Mouse (Mus musculus) spleen, postnatal 36 days (tissue): ENCODE results near the gene Klk6.

Experiments
- DNase-seq, 2 experiments: peaks; one replicate each; pipeline ENCODE4 v3.0.0; 2022; ENCODE audit warnings: low spot score in 2 of 2, mixed read lengths in 1 of 2

Klk6 gene

DNA sequence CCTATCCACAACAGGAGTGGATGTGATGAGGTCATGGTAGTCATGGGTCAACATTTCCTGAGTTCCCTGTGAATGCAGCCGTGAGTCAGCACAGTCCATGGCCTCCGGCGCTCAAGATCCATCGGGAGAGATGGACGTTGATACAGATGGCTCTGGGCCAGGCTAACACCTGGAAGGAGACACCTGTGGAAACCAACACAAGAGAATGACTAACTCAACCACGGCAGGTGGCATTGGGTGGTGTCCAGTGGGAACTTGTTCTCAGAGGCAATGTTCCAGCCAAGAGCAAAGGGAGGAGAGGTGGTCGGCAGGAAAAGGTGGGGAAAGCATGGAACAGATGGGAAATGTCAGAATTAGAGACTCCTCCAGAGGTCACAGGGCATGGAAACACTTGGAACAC is 2.7 kb upstream of the Klk6 start:
- DNase-seq, result no peak

DNA sequence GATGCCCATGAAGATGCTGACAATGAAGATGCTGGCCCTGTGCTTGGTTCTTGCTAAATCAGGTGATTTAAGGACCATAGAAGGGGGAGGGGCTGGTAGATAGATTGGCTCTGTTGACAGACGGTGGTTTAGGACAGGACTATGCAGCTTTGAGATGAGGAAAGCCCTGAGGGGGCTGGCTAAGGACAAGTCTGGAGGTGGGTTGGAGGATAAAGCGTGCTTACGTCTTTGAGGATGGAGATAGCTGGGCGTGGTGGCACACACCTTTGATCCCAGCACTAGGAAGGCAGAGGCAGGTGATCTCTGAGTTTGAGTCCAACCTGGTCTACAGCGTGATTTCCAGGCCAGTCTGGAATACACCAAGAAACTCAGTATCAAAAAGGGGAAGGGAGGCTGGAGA is 1.8 kb downstream of the Klk6 start:
- no peak for DNase-seq

DNA sequence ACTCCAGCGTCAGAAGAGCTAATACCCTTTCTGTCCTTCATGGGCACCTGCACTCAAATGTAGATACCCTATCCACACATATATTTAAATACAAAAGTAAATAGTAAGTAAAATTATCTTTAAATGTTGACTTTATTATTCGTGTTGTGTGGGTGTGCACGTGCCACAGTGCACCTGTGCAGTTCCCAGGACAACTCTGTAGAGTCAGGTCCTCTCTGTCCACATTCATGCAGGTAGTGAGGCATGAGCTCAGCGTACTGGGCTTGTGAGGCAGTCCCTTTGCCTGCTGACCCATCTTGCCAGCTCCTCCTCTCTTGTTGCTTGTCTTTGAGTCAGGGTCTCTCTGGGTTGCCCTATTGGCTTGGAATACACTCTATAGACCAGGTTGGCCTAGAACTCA is 3.4 kb downstream of the Klk6 start:
- no peak for DNase-seq

DNA sequence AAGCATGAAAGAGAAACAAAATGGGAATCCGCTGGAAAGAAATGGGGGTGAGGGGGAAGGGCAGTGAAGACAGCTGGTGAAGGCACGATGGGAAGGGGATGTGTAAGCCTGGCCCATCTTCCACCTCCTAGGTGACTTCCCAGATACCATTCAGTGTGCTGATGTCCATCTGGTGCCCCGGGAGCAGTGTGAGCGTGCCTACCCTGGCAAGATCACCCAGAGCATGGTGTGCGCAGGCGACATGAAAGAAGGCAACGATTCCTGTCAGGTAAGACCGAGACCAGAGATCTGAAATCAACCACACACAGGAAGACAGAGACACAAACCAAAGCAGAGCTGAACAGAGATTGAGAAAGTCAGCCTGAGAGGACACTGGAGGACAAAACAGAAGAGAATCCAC is 4.7 kb downstream of the Klk6 start:
- no peak for DNase-seq

DNA sequence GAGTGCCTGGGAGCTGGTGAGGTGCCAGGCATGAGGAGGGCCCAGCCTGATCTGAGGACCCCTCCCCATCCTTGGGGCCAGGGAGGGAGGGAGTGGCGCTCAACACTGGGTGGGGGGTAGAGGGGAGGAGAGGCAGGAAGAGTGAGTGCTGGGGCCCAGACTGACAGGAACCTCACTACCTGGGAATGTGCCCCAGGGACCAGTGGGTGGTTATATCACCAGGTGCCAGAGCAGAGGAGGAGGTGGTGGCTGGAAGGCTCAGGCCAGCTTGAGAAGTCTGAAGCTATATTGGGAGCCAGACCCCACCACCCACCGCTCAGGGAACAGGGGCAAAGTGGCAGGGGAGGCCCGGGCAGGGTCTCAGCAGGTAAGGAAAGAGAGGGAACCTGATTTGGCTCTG is 17.4 kb downstream of the Klk6 start, which contains the start of gene Klk5:
Klk5 (plus strand) TSS at position 271 of the 400 bp plus-strand sequence.
- DNase-seq, result no peak

DNA sequence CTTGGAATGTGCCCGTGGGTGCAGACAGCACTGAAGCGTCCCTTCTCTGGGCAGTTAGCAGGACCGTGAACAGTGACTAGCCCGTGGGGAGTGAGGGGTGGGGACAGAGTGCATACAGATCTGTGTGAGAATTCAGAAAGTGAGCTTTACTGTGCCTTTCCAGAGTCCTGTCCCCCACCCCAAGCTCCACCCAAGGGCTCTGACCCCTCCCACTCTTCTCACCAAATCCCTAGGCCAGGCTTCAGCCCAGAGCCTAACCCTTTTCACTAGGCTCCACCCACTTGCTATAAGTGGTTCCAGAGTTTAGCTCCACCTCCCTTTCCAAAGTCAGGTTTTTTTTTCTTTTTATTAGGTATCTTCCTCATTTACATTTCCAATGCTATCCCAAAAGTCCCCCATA is 19.5 kb downstream of the Klk6 start:
- no peak for DNase-seq

DNA sequence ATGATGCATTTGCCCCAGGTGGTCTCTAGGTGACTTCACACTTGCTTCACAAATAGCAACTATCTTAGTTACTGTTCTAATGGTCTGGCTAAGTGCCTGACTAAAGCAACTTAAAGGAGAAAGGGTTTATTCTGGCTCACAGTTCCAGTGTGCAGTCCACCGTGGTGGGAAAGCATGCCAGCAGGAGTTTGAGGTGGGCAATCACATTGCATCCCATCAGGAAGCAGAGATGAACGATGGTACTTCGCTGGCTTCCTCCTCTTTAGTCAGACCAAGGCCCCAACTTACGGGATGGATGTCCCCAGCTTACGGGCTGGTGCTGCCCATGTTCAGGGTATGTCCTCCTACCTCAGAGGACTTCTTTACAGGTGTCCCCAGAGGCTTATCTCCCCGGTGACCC is 27.3 kb downstream of the Klk6 start:
- no peak for DNase-seq

DNA sequence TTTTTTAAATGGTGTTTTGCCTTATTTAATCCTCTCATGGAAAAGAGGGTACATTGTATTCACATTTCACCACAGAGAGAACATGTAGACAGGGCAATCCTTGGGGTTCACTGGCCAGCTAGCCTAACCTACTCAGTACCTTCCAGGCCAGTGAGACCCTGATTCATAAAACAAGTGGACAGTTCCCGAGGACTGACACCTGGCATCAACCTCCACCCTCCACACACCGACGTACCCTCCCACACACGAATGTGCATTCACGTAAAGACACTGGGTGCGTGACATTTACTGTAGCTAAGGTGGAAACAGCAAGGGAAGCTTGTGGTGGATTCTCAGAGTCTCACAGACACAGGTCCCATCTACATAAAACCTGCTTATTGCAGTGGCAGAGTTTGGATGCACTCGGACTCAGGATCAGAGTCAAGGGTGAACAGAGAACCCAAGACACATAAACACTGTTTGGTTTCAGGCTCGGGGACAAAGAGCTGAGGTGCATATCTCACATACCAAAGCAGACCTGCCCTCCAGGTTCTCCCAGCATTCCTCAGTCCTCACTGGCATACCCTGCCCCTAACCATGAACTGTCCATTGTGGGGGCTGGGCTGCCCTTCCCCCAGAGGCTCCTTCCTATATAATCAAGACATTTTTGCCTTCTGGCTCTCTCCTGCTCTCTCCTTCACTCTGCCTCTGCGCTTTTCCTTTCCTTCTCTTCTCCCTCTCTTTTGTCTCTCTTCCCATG is 30.5 kb downstream of the Klk6 start:
- no peak for DNase-seq

DNA sequence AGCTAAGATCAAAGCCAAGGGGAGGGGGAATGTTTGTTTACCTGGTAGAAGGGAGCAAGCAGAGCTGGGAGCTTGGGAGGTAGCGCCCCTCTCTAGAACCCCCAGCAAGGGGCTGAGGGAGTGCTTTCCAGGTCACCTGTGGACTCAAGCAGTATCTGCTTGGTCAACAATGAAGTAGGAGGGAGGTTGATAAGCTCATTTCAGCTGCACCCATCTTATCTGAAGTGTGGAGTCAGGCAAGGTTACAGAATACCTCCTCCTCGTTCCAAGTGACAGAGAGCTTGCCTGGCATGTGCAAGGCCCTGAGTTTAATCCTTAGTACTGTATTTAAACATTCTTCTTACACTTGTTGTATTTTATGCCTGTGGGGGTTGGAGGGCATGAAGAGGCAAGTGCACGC is 31.4 kb downstream of the Klk6 start:
- no peak for DNase-seq

DNA sequence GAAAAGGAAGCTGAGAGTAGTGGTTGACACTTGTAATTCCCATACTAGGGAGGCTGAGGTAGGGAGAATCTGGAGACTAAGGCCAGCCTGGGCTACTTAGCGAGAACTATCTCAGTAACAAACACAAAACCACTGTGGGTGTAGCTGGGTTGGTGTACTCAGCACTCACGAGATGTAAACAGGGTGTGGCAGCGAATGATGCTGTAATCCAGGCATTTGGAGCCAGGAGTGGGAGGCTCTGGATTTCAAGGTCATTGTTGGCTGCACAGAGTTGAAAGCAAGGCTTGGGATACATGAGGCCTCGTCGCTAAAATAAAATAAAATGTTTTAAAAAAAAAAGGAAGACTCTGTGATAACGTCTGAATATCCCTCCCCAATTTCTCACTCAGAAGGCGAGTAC is 32.0 kb downstream of the Klk6 start:
- no peak for DNase-seq

DNA sequence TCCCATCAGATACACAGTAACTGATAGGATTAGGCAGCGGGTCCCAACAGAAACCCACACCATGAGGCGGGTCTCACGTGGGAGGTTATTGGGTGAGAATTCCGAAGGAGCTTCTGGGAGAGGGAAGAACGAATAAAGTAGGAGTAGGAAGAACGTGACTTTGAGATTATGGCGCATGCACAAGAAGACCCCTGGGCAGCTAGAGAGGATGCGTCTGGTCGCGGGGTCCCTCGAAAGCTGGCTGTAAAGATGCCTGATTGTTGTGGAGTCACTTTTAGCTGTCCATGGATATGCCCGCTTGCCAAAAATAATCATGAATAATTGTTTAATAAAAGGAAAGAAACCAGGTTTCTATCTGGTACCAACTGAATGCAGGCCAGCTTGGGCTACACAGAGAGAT is 33.2 kb downstream of the Klk6 start:
- DNase-seq, result no peak

DNA sequence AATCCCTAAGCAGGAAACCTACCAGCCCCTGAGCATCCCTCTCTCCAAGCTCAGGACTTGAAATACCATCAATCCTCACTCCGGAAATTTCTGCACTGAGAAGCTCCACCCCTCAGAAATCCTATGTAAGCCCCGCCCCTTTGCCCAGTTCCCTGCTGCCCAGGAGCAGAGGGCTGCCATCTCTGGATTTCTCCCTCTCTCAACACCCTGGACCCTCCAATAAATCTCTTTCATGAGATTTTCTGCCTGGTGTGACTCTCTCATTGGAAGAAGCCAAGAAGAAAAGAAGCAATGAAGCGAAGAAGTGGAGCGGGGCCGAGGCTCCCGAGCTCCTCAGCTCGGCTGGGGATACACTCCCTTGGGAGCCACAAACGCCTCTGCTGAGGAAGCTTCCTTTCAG is 36.1 kb downstream of the Klk6 start:
- no peak for DNase-seq

DNA sequence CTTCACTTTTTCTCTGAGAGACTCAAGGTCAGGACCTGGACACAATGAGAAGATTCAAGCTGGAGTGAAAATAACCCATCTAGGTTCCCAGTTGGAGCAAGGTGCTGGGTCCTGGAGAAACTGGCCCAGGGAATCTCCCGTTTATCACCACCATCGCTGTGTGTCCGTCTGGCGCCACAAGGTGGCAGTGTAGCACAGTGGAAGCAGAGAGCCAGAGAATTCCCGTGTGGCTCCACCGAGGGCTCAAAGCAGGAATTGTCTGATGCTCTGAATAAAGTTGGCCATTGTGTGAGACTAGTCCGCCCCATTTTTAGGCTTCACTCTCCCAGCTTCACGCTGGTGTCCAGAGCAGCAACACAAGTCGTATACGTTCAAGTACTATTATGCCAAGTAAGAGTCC is 48.9 kb downstream of the Klk6 start:
- DNase-seq, result no peak

DNA sequence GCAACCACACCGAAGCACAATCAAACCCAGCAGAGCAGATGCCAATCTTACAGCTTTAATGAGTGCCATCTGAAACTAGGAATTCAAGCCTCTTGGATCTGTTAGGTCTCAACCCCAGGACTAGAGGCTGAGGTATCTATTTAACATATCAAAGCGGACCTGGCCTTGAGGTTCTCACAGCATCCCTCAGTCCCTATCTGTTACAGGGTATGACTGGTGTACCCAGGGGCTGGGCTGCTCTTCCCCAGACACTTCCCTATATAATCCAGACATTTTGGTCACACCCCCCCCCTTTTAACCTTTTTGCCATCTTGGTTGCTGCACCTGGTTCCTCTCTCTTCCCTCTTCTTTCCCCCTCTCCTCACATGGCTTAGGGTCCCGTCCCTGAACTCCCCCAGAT is 49.4 kb downstream of the Klk6 start:
- DNase-seq, result no peak

DNA sequence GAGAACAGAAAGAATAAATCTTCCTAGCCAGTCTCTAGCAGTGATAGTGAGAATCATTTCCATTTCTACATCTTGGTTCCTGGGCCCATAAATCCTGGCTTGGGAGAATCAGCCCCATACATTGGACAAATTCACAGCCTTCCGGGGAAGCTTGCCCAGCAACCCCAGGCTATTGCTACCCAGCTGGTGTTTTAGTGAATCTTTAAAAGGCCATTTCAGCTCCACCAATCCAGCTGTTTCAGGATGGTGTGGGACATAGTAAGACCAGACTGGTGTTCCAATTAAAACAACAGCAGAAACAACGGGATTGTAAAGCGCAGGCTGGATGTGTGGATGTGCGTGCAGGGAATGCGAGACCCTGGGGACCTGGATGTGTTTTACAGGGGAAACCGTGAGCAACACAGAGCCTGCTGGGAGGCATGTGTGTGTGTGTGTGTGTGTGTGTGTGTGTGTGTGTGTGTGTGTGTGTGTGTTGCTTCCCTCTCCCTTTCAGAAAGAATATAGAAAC is 50.6 kb downstream of the Klk6 start:
- DNase-seq, result no peak

DNA sequence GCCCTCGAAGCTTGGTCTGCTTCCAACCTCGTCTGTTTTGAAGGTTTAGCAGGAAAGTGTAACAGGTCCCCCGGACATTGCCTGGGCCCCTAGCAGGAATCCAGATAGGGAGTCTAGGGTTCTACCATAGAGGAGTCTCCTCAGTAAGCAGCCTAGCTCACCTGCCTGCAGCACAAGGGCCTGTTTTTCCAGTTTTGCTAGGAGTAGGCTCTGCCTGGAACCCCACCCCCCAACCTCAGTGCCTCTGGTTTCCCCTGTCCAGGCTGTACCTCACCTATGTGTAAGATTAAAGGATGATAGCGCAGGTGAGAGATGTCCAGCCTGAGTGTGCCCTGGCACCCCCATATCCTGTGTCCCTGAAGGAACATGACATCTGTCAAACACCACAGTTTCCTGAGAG is 52.1 kb downstream of the Klk6 start:
- DNase-seq, result no peak

DNA sequence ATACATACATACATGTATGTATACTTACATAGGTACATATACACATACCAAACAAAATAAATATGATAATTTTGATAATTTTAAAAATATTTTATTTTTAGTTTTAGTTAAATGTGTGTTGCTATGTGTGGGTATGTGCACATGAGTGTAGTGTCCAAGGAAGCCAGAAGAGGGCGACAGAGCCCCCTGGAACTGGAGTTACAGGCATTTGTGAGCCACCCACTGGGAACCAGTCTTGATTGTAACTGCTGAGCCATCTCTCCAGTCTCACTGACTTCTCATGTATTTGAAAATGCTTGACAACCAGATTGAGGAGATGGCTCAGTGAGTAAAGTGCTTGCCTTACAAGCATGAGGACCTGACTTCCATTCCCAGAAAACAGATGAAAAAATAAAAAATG is 54.0 kb downstream of the Klk6 start:
- no peak for DNase-seq

DNA sequence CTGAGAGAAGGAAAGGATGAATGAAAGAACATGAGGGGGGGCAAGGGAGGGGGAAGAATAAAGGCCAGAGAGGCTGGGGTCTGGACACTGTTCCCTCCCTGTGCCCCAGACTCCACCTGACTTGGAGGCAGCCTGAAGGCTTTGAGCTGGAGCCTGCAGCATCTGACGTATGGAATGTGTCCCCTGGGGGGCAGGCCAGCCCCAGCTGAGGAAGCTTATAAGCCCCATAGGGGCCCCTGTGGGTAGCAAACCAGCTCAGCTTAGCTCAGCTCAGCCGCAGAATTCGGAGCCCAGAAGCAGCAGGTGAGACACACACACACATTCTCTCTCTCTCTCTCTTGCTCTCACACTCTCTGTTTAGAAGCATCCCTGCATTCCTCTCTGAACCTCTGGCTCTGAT is 56.6 kb downstream of the Klk6 start, which contains the start of gene Klk4:
Klk4 (plus strand) TSS at position 249 of the 400 bp plus-strand sequence.
- DNase-seq, result no peak
